Mouse (Mus musculus) T-cell, adult 2 months (primary cell): ENCODE measurements around the gene Ppp1r18.

Experiments used
- DNase-seq: peaks from one replicate; pipeline ENCODE4 v3.0.0; 2022; ENCODE audit warnings: low spot score

Gene Ppp1r18

DNA sequence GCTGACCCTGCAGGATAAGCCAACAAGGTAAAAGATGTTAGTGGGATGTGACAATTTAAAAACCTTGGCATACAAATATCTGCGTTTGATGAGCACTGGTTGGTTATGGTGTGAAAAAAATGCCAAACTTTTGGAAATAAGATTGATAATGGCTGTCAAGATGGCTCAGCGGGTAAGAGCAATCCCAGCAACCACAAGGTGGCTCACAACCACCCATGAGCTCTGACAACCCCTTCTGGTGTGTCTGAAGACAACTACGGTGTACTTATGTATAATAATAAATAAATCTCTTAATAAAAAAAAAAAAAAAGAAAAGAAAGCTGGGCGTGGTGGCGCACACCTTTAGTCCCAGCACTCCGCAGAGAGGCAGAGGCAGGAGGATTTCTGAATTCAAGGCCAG, 49.6 kb downstream of the Ppp1r18 start:
- DNase-seq = no peak

DNA sequence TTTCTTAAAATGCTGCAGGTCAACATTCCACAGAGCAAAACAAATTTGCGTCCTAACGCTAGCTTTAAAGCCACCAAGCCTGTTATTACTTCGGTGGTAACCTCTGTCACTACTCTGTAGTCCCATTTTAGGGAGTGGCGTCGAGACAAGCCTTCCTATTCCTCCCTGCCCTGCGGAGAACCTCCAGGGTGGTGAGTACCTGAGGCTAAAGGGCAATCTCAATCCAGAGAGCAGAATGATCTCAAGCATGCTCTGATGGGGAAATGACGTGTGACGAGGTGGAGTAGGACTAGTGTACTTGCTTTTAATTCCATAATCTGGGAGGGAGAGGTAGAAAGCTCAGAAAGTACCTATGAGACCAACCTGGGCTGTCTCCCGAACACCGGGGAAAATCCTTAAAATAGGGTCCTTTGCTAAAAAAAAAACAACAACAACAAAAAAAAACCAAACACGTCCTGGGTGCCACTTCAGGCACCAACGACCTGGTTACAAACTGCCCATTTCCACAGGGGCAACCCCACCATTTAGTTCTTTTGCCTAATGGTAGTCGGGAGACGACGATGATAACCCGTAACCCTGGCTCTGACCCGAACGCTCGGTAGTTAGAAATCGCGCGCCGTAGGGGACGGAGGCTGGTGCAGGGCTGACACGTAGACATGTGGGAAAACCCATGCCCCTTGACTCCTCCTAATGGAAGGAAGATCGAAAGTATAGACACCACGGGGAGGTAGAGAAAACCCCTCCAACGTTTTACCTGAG, 50.3 kb downstream of the Ppp1r18 start:
- DNase-seq = peak; percentile 7

DNA sequence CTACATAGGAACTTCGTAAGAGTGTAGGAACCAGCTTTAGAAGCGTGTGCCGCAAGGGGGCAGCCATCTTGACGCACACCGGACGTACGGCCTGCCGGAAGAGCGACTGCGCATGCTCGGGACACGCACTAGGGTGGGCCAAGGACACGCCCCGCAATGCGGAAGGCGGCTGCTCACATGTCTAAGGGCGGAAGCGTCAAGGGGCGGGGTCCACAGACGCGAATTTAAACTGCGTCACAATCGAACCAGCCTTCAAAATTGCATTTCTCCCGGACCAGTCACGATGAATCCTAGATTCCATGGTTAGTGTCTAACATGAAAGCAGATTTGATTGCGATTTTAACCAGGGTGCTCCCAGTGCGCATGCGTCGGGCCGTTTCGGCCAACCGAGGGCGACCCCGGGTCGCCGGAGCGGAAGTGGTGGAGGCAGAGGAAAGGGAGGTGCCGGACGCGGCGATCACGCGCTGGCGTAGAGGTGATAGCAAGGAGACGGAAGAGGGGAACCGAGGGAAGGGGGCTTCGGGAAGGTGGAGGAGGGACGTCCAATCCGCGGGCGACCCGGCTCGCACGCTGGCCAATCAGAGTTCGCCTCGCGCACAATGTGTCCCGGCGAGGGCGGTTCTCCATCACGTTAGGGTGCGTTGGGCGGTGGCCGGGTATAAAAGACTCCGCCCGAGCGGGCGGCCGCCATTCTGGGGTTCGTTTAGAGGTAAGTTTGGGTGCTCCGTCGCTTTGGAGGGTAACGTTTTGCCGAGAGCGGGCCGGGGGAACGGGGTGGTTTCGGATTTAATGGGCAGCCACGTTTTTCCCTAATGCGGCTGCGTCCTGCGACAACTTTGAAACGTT, 51.1 kb downstream of the Ppp1r18 start, which contains the start of the genes Mrps18b and Ppp1r10:
TSS of gene Mrps18b (minus strand) at position 93 of the 846 bp plus-strand sequence.
TSS of gene Ppp1r10 (plus strand) at position 138 of the 846 bp plus-strand sequence.
- peak; percentile 100 for DNase-seq

DNA sequence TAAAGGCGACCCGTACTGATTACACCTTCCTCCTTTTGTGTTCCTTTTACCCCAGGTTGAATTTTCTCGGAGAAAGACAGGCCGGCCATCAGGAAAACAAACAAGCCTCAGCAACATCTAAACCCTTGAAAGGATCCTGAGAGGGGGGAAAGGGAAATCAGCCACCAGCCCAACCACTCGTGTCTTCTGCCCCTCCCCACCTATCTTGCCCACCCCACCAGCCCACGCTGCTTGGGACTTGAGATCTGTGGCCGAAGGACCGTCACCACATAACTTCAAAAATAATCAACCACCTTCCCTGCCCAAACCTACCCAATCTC, 51.7 kb downstream of the Ppp1r18 start:
- no peak for DNase-seq

DNA sequence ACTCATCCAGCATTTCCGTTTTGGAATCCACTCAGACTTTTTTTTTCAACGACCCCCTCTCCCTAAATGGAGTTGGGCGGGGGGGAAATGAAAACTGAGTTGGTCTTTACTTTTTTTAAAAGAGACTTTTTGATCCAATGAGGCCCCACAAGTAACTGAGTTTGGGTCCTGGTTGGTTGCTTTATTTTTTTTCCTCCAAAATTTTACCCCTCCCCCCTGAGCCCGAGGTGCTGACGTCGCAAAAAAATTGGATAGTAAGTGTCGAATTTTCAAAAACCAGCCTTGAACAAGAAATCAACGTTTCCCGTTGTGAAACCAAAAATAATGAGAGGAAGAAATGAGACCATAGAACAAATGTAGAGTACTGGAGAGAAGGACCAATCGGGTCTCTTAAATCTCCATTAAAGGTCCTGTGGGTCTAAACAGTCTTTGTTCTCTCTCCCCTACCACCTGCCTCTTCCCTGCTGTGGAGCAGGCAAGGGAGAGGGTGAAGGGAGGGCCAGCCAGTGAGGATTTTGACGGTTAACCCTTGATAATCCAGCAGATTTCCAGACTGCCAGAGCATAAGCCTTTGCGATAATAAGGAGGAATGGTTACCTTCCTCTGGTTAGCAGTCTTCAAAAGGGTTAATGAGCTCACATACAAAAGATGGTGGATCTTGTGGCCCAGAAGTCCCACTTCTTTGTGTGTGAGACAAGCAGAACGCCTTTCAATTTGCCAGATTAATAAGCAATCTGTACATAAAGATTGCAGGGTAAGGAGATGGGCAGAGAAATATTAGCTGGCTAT, 52.3 kb downstream of the Ppp1r18 start:
- DNase-seq = peak; percentile 69

DNA sequence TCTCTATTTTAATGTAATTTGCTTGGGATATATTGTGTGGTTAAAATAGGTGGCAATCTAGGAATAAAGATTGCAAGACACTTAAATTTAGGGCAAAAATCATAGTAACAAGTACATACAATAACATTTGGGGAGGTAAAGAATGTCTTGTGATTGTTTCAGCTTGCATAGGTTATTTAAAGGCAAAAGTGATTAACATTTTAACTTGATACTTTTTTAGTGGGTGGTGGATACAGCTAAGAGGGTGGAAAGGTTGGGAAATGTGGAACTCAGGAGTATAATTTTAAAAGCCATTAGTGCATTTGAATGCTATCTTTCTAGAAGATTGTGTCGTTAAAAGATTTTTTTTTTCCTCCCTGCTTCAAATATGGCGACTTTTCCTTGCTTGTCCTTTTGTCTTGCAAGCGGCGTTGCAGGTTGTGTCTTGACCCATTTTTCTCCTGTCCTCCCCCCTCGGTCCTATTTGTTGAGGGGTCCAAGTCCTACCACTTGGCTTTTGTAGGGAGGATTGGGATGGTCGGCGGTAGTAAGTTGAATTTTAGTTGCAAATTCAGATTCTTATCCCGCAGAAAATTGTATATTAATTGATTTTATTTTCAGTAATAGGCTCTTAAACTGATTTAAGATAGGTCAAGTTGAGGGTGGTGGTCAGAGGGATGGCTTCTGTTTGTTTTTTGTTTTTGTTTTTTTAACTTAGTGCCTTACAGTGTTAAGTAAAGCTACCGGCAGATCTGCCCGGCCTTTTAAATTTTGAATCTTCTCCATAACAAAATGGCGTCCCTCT, 53.1 kb downstream of the Ppp1r18 start:
- DNase-seq = peak; percentile 56

DNA sequence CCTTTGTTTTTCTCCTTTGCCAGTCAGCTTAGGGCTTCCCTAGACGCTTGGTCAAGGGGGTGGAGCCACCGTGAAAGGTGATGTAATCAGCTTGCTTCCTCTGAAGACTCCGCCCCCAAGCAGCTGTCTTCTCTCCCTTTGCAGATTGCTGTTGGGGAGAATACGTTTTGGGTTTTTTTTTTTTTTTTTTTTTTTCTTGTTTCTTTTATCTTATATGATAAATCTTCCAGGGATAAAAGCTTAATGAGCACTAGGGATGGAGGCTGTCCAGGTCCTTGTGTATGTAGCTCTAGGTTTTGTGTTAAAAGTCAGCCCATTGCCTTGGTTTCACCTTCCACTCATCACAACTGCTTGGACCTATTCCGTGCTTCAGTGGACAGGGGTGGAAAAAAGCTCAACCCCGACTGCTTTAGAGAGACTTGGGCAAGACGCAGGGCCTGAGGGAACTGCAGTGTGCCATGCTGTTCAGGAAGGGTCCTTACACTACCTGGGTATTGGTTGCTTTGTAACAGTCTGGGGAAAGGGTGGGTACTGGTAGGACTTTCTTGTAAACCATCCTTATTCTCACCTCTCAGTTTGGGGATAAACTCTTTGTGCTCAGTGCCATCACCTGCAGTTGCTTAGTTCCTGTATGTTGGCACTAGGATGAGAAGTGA, 53.8 kb downstream of the Ppp1r18 start:
- peak; percentile 96 for DNase-seq

DNA sequence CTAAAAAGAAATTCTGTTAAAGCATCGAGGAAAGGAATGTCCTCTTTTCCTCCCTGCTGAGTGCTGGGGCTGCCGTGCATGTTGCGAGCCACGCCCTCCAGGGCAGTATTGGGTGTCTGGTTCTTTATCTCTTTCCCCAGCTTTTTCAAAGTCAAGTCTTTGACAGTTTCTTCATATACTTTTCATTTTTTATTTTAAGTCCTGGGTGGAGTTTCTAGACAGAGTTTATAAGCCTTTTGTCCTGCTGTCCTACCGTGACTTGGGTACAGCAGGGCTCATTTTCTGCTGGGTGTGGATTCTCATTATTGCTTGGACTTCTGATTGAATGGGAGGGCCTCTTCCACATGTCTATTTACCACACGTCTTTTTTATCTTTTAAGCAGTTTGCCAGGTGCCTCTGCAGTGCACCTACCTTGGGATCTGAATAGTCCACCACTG, 54.5 kb downstream of the Ppp1r18 start:
- no peak for DNase-seq

DNA sequence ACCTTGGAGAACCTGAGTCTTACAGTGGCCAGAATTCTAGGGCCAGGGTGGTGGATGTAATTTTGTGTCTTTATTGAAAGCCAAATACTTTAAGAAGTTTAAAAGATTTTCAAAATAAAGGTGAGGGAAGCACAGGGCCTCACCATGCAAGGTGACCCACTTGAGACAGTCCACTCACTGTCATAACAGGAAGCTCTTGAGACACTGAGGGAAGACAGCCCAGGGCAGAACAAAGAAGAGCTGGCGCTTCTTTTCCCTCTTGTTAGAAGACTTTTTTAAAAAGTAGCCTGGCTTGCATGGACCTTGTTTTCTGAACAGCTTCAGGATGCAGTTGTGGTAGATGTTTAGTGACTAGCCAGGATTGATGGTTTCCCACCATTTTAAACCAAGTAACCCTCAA, 55.0 kb downstream of the Ppp1r18 start:
- DNase-seq = no peak

DNA sequence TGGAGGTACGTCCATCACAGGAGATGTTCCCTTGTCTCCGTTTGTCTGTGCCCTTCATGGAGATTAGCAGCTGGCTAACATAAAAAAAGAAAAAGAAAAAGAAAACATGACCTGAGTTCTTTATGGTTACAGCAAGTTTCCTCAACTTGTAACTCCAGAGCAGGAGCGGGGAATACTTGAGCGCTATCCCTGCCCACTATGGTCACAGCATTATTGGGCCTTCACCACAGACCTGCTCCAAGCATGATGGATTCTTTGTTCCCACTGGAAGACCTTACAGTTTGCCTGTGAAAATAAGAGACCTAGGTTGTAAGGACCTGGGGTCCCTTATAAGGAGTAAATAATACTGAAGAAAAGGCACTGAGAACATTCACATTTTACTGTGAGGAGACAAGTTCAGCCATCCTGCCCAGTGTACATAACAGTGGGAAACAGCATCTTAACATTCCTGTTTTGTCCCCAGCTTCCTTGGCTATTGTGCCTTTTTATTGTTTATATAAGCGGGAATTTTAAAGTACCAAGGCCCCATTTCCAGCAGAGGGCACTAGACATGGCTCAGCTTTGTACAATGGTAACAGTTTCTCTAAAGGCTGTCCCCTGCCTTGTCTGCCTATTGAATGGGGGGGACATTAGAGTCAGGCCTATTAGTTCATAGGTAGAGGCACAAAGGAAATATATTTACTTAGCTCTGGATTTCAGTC, 55.6 kb downstream of the Ppp1r18 start:
- DNase-seq = peak; percentile 23

DNA sequence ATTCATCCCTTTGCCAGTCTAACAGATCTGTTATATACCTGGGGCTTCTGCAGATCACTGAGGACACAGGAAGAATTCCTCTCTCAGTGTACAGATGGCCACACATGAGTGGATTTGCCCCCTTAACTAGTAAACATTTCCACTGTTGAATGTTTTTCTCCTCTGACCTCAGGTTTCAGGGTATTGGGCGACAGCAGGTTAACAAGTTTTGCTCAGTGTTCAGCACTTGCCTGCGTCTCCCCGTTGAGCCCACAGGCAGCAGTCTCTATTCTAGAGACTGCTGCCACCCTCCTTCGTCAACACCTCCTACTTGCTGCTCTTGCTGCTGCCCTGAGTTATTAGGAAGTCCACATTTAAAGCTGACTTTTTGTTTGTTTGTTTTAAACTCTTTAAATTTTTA, 56.3 kb downstream of the Ppp1r18 start:
- DNase-seq = no peak

DNA sequence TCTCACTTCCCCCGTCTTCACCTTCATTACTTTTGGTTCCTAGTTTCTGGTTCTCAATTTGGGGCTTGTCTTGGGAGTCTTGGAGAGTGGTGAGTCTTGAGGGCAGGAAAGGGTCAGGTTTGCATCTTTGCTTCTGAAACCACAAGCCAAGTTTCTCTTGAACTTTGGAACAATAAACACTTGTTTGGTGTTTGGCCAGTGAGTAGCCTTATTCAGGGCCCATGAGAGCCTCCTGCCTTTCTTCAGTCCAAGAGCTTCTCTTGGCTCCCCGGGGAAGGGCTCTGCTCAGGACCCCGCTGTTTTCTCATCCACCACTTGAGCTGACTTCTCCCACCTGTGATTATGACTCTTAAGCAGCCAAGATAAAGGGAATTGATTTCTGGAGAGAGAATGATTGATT, 57.2 kb downstream of the Ppp1r18 start:
- DNase-seq = no peak

DNA sequence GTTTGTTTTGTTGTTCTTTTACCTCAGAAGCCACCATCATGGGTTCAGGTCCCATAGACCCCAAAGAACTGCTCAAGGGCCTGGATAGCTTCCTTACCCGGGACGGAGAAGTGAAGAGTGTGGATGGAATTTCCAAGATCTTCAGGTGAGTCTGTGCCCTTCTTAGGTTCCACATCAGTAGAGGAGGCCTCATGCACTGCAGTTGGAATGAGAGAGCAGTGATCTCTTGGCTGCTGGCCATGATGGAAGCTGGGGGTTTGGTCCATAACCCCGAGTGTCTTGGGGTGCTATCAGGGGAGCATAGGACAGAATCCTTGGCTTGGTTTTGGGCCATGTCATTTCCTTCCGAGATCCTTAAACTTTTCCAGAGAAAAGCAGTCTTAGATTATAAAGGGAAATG, 57.9 kb downstream of the Ppp1r18 start:
- DNase-seq = no peak
